Mouse (Mus musculus) MEL (cell line): Measurements from ENCODE around the gene Rfx7. TPM values are rescaled to one million over a fixed set of nuclear protein-coding genes. Genes with fewer than 3 reads are reported as not detected.
A peak's percentile ranks its signal among the peaks of the same experiment; 100 is the strongest.

ENCODE experiments used
- DNase-seq: peaks from one replicate; pipeline ENCODE4 v3.0.0; 2011; ENCODE audit warnings: low read depth, low spot score
- H3K27ac ChIP-seq: 2 replicates; pipeline ENCODE4 v1.5.1; 2012; ENCODE audit warnings: low read depth, mild to moderate bottlenecking, control low read depth, low read length, moderate library complexity; ENCODE audit not compliant: control insufficient read depth
- H3K27me3 ChIP-seq, 2 experiments: fragments of 150-350 bp in 1 of 2; sonication (generic) in 1 of 2; 2 replicates each; pipeline ENCODE4 v1.6.1; 2012; ENCODE audit warnings: low read length in 2 of 2, mild to moderate bottlenecking in 2 of 2, improper control_type of control experiment in 1 of 2, moderate library complexity in 1 of 2; ENCODE audit not compliant: insufficient read depth in 2 of 2, control insufficient read depth in 1 of 2
- H3K36me3 ChIP-seq, 2 experiments: 2 replicates each; pipeline ENCODE4 v1.6.1; 2012 to 2014; ENCODE audit warnings: low read length in 2 of 2, improper control_type of control experiment in 1 of 2, inconsistent platforms in 1 of 2, mild to moderate bottlenecking in 1 of 2; ENCODE audit not compliant: insufficient read depth in 2 of 2, control insufficient read depth in 1 of 2
- H3K4me1 ChIP-seq, 2 experiments: fragments of 150-350 bp in 1 of 2; sonication (generic) in 1 of 2; 2 replicates each; pipeline ENCODE4 v1.6.1; 2012; ENCODE audit warnings: low read length in 2 of 2, improper control_type of control experiment in 1 of 2, mild to moderate bottlenecking in 1 of 2; ENCODE audit not compliant: insufficient read depth in 2 of 2, control insufficient read depth in 1 of 2
- H3K4me3 ChIP-seq, 2 experiments: fragments of 150-350 bp in 1 of 2; sonication (generic) in 1 of 2; 2 replicates each; pipeline ENCODE4 v1.5.1; 2012; ENCODE audit warnings: low read depth in 2 of 2, low read length in 2 of 2, mild to moderate bottlenecking in 2 of 2, moderate library complexity in 2 of 2, control low read depth in 1 of 2, improper control_type of control experiment in 1 of 2; ENCODE audit not compliant: control insufficient read depth in 1 of 2, insufficient read depth in 1 of 2
- H3K79me2 ChIP-seq: 2 replicates; pipeline ENCODE4 v1.6.1; 2012; ENCODE audit warnings: mild to moderate bottlenecking, low read length, moderate library complexity; ENCODE audit not compliant: control insufficient read depth, poor library complexity, insufficient read depth
- H3K9ac ChIP-seq: 2 replicates; pipeline ENCODE4 v1.6.1; 2012; ENCODE audit warnings: low read depth, mild to moderate bottlenecking, control low read depth, low read length, moderate library complexity; ENCODE audit not compliant: control insufficient read depth, poor library complexity, severe bottlenecking
- H3K9me3 ChIP-seq: fragments of 150-350 bp; sonication (generic); replicated peaks from 2 replicates; pipeline ENCODE4 v1.6.1; 2012; ENCODE audit warnings: mild to moderate bottlenecking, low read length, improper control_type of control experiment, moderate library complexity; ENCODE audit not compliant: insufficient read depth
- BHLHE40 ChIP-seq: IDR thresholded peaks from 2 replicates; pipeline ENCODE4 v1.6.1; 2012; ENCODE audit warnings: low read depth, mild to moderate bottlenecking, inconsistent platforms, low read length, improper control_type of control experiment, borderline replicate concordance
- CHD1 ChIP-seq: IDR thresholded peaks from 2 replicates; pipeline ENCODE4 v1.6.1; 2012; ENCODE audit warnings: low read depth, mild to moderate bottlenecking, inconsistent platforms, low read length, improper control_type of control experiment
- CHD2 ChIP-seq: IDR thresholded peaks from 2 replicates; pipeline ENCODE4 v1.6.1; 2011; ENCODE audit warnings: low read length, improper control_type of control experiment
- CTCF ChIP-seq, 3 experiments: IDR thresholded peaks in 2 of 3; conservative IDR thresholded peaks in 1 of 3; 2 replicates each; pipeline ENCODE4 v1.5.1; 2011 to 2012; ENCODE audit warnings: low read length in 3 of 3, low read depth in 2 of 3, mild to moderate bottlenecking in 2 of 3, improper control_type of control experiment in 1 of 3, inconsistent platforms in 1 of 3, mixed read lengths in 1 of 3, moderate library complexity in 1 of 3; ENCODE audit not compliant: control insufficient read depth in 1 of 3, insufficient read depth in 1 of 3, poor library complexity in 1 of 3, severe bottlenecking in 1 of 3
- ELF1 ChIP-seq: IDR thresholded peaks from 2 replicates; pipeline ENCODE4 v1.6.1; 2014; ENCODE audit warnings: low read depth, mild to moderate bottlenecking, inconsistent platforms, low read length, improper control_type of control experiment, moderate library complexity
- ETS1 ChIP-seq: IDR thresholded peaks from 2 replicates; pipeline ENCODE4 v1.6.1; 2012; ENCODE audit warnings: low read depth, mild to moderate bottlenecking, inconsistent platforms, low read length, improper control_type of control experiment, moderate library complexity
- HCFC1 ChIP-seq: IDR thresholded peaks from 2 replicates; pipeline ENCODE4 v1.6.1; 2012; ENCODE audit warnings: low read depth, mild to moderate bottlenecking, inconsistent platforms, low read length, improper control_type of control experiment, moderate library complexity
- MAX ChIP-seq: IDR thresholded peaks from 2 replicates; pipeline ENCODE4 v1.6.1; 2011; ENCODE audit warnings: low read length, improper control_type of control experiment
- MAZ ChIP-seq: IDR thresholded peaks from 2 replicates; pipeline ENCODE4 v1.6.1; 2012; ENCODE audit warnings: low read depth, mild to moderate bottlenecking, inconsistent platforms, low read length, improper control_type of control experiment
- MEF2A ChIP-seq: IDR thresholded peaks from 2 replicates; pipeline ENCODE4 v1.6.1; 2014; ENCODE audit warnings: low read depth, mild to moderate bottlenecking, inconsistent platforms, low read length, improper control_type of control experiment; ENCODE audit not compliant: poor library complexity, insufficient replicate concordance, severe bottlenecking; ENCODE audit errors: extremely low read depth
- MXI1 ChIP-seq: IDR thresholded peaks from 2 replicates; pipeline ENCODE4 v1.6.1; 2011; ENCODE audit warnings: mild to moderate bottlenecking, low read depth, low read length, improper control_type of control experiment
- MYB ChIP-seq: IDR thresholded peaks from 2 replicates; pipeline ENCODE4 v1.6.1; 2011; ENCODE audit warnings: mild to moderate bottlenecking, low read depth, low read length, improper control_type of control experiment
- MYC ChIP-seq: IDR thresholded peaks from 2 replicates; pipeline ENCODE4 v1.6.1; 2011; ENCODE audit warnings: low read depth, mild to moderate bottlenecking, low read length, improper control_type of control experiment, moderate library complexity
- NELFE ChIP-seq: IDR thresholded peaks from 2 replicates; pipeline ENCODE4 v1.6.1; 2011; ENCODE audit warnings: low read depth, low read length, improper control_type of control experiment
- POLR2A ChIP-seq, 2 experiments: IDR thresholded peaks; 2 replicates each; pipeline ENCODE4 v1.6.1; 2011 to 2012; ENCODE audit warnings: low read length in 2 of 2, mild to moderate bottlenecking in 2 of 2, control low read depth in 1 of 2, improper control_type of control experiment in 1 of 2, low read depth in 1 of 2, moderate library complexity in 1 of 2; ENCODE audit not compliant: control insufficient read depth in 1 of 2, insufficient read depth in 1 of 2, poor library complexity in 1 of 2
- POLR2AphosphoS2 ChIP-seq: IDR thresholded peaks from 2 replicates; pipeline ENCODE4 v1.6.1; 2011; ENCODE audit warnings: low read length, improper control_type of control experiment
- POLR2AphosphoS5 ChIP-seq: IDR thresholded peaks from 2 replicates; pipeline ENCODE4 v1.6.1; 2012; ENCODE audit warnings: low read depth, borderline replicate concordance, mild to moderate bottlenecking, inconsistent platforms, low read length, moderate library complexity, mixed read lengths
- RCOR1 ChIP-seq: IDR thresholded peaks from 2 replicates; pipeline ENCODE4 v1.6.1; 2012; ENCODE audit warnings: low read depth, mild to moderate bottlenecking, inconsistent platforms, low read length, improper control_type of control experiment
- SMC3 ChIP-seq: IDR thresholded peaks from 2 replicates; pipeline ENCODE4 v1.6.1; 2011; ENCODE audit warnings: low read depth, low read length, improper control_type of control experiment
- TAL1 ChIP-seq: IDR thresholded peaks from 2 replicates; pipeline ENCODE4 v1.6.1; 2012; ENCODE audit warnings: mild to moderate bottlenecking, inconsistent platforms, low read length, moderate library complexity, mixed read lengths
- TBP ChIP-seq: IDR thresholded peaks from 2 replicates; pipeline ENCODE4 v1.8.0; 2011; ENCODE audit warnings: low read depth, low read length, improper control_type of control experiment
- UBTF ChIP-seq: IDR thresholded peaks from 2 replicates; pipeline ENCODE4 v1.6.1; 2012; ENCODE audit warnings: low read depth, mild to moderate bottlenecking, inconsistent platforms, low read length, improper control_type of control experiment, moderate library complexity, borderline replicate concordance; ENCODE audit not compliant: insufficient read depth
- USF1 ChIP-seq: IDR thresholded peaks from 2 replicates; pipeline ENCODE4 v1.6.1; 2014; ENCODE audit warnings: low read depth, mild to moderate bottlenecking, inconsistent platforms, low read length, improper control_type of control experiment, moderate library complexity
- USF2 ChIP-seq, 2 experiments: IDR thresholded peaks; 2 replicates each; pipeline ENCODE4 v1.6.1; 2011 to 2012; ENCODE audit warnings: improper control_type of control experiment in 2 of 2, low read length in 2 of 2, borderline replicate concordance in 1 of 2, inconsistent platforms in 1 of 2, low read depth in 1 of 2, mild to moderate bottlenecking in 1 of 2; ENCODE audit not compliant: insufficient read depth in 1 of 2
- ZC3H11A ChIP-seq: IDR thresholded peaks from 2 replicates; pipeline ENCODE4 v1.6.1; 2012; ENCODE audit warnings: low read depth, mild to moderate bottlenecking, inconsistent platforms, low read length, improper control_type of control experiment
- ZNF384 ChIP-seq: IDR thresholded peaks from 2 replicates; pipeline ENCODE4 v1.6.1; 2012; ENCODE audit warnings: low read depth, mild to moderate bottlenecking, inconsistent platforms, low read length, improper control_type of control experiment
- polyA plus RNA-seq, 2 experiments: library from polyadenylated mRNA; stranded (reverse) in 1 of 2; unstranded in 1 of 2; fragments of >175 nt in 1 of 2; fragments of >200 nt in 1 of 2; gene quantifications; 2 replicates each; pipeline versions ENCODE4 v1.2.1 to v1.2.4; 2012; ENCODE audit warnings: low replicate concordance in 2 of 2, low read depth in 1 of 2; ENCODE audit not compliant: insufficient read length in 2 of 2, insufficient read depth in 1 of 2, missing spikeins in 1 of 2
- total RNA-seq: library from RNA; depleted of rRNA; stranded (reverse); fragments of 300-350 nt; gene quantifications from 2 replicates; pipeline ENCODE4 v1.2.3, GENCODE M21; 2012

The Rfx7 gene
- total and polyA plus RNA-seq, 3 experiments, result 6.2 to 30.5 (median 19.9) TPM

GRCm38 (mm10) chr9:72637243-72637642 lies 105.2 kb downstream of the Rfx7 start:
- no peak for DNase-seq
- H3K9ac ChIP-seq, result no peak overlapping the region
- H3K4me3 ChIP-seq, result no peak overlapping the region
- H3K79me2 ChIP-seq, result peaks cover 2% of the 10 kb centered on the region; the same call in 1 of the 2 replicates
- TF ChIP-seq TBP, result no peak
- no peak for TF ChIP-seq ZC3H11A
- no peak for TF ChIP-seq UBTF
- TF ChIP-seq MAX, result no peak
- TF ChIP-seq ZNF384, result peak; percentile 64
- no peak overlapping the region for H3K27ac ChIP-seq
- H3K9me3 ChIP-seq, result no peaks in the 10 kb centered on the region
- H3K36me3 ChIP-seq, result peaks cover 0 to 15% of the 10 kb centered on the region in 2 experiments; a peak in 2 of 4 replicates
- peaks cover 7 to 17% of the 10 kb centered on the region in 2 experiments for H3K4me1 ChIP-seq
- no peaks in the 10 kb centered on the region for H3K27me3 ChIP-seq

GRCm38 (mm10) chr9:72638951-72639842 lies 107.2 kb downstream of the Rfx7 start:
- Histone ChIP-seq H3K79me2 (peaks cover 2% of the 10 kb centered on the region; the same call in 1 of the 2 replicates), H3K4me1 (peaks cover 7 to 15% of the 10 kb centered on the region in 2 experiments), H3K36me3 (peaks cover 0 to 13% of the 10 kb centered on the region in 2 experiments; a peak in 2 of 4 replicates), H3K27me3 (no peaks in the 10 kb centered on the region), H3K9me3 (no peaks in the 10 kb centered on the region), H3K9ac (peak overlapping the region; percentile 79), H3K4me3 (peak overlapping the region; percentile 50 to 58), H3K27ac (peak overlapping the region; percentile 72)
- TF ChIP-seq POLR2A (IDR thresholded peaks at IDR 0.05; ENCODE audit: control insufficient read depth in 1 of 2, insufficient read depth in 1 of 2, low read depth in 1 of 2, low read length in 2 of 2, poor library complexity in 1 of 2) (no peak), ZNF384 (no peak), MAZ (no peak), NELFE (no peak), MYC (no peak), SMC3 (no peak), TAL1 (no peak), BHLHE40 (peak; percentile 64; the same call in 1 of the 2 replicates), USF1 (peak; percentile 91), ETS1 (no peak), MYB (no peak), MEF2A (no peak), MAX (peak; percentile 54; the same call in 1 of the 2 replicates), RCOR1 (no peak), TBP (no peak), MXI1 (no peak), CTCF (IDR thresholded peaks at IDR 0.05 in 2 of 3, conservative IDR thresholded peaks at IDR 0.05 in 1 of 3; ENCODE audit: control insufficient read depth in 1 of 3, insufficient read depth in 1 of 3, low read depth in 2 of 3, low read length in 3 of 3, poor library complexity in 1 of 3, severe bottlenecking in 1 of 3) (no peak), POLR2AphosphoS2 (no peak), POLR2AphosphoS5 (no peak), USF2 (IDR thresholded peaks at IDR 0.05; ENCODE audit: borderline replicate concordance in 1 of 2, insufficient read depth in 1 of 2, low read depth in 1 of 2, low read length in 2 of 2) (peak; percentile 30 to 73; a peak in 3 of 4 replicates), CHD1 (no peak), CHD2 (no peak), ELF1 (no peak), HCFC1 (no peak)
- DNase-seq, result no peak
